Mouse (Mus musculus): ENCODE results near the gene Dtx4.

Gene Dtx4

GRCm38 (mm10) chr19:12465530-12466144 lies 35.6 kb downstream of the Dtx4 start:
- DNase-seq = peak in 1 of 2 experiments; percentile 3

GRCm38 (mm10) chr19:12464674-12465073 lies 36.6 kb downstream of the Dtx4 start:
- peak; percentile 55 to 56 for DNase-seq

GRCm38 (mm10) chr19:12464127-12464526 lies 37.1 kb downstream of the Dtx4 start:
- peak in 1 of 2 experiments; percentile 39 for DNase-seq

- DNase-seq = peak; percentile 71 to 72
These were observed 37.6 kb downstream of the Dtx4 start for GRCm38 (mm10) chr19:12463722-12464035.

GRCm38 (mm10) chr19:12462851-12463721 lies 38.2 kb downstream of the Dtx4 start:
- no peak for DNase-seq

GRCm38 (mm10) chr19:12460282-12461249 lies 40.7 kb downstream of the Dtx4 start, which contains the start of gene Mpeg1:
Gene Mpeg1 (plus strand): TSS chr19:12460779.
- DNase-seq = no peak

GRCm38 (mm10) chr19:12459516-12459915 lies 41.7 kb downstream of the Dtx4 start:
- DNase-seq = no peak

- DNase-seq = no peak
These were observed 43.7 kb downstream of the Dtx4 start for GRCm38 (mm10) chr19:12457401-12458066.

- no peak for DNase-seq
These were observed 56.2 kb downstream of the Dtx4 start for GRCm38 (mm10) chr19:12445014-12445413.

GRCm38 (mm10) chr19:12442560-12442959 lies 58.7 kb downstream of the Dtx4 start:
- peak in 1 of 2 experiments; percentile 18 for DNase-seq

GRCm38 (mm10) chr19:12440103-12440725 lies 61.0 kb downstream of the Dtx4 start:
- DNase-seq = peak in 1 of 2 experiments; percentile 31

GRCm38 (mm10) chr19:12439581-12439980 lies 61.7 kb downstream of the Dtx4 start:
- DNase-seq = no peak

- DNase-seq = no peak
These were observed 65.3 kb downstream of the Dtx4 start for GRCm38 (mm10) chr19:12435750-12436524.

- peak in 1 of 2 experiments; percentile 11 for DNase-seq
These were observed 66.2 kb downstream of the Dtx4 start for GRCm38 (mm10) chr19:12435011-12435416.

GRCm38 (mm10) chr19:12433033-12433432 lies 68.2 kb downstream of the Dtx4 start:
- peak; percentile 42 to 61 for DNase-seq

GRCm38 (mm10) chr19:12427605-12428004 lies 73.6 kb downstream of the Dtx4 start, which contains the start of gene Pfpl:
Gene Pfpl (plus strand): TSS chr19:12427905.
- no peak for DNase-seq

- no peak for DNase-seq
These were observed 74.2 kb downstream of the Dtx4 start for GRCm38 (mm10) chr19:12427101-12427500.

GRCm38 (mm10) chr19:12421680-12422079 lies 79.6 kb downstream of the Dtx4 start:
- DNase-seq = no peak

GRCm38 (mm10) chr19:12420555-12420954 lies 80.7 kb downstream of the Dtx4 start:
- no peak for DNase-seq

GRCm38 (mm10) chr19:12418312-12418711 lies 82.9 kb downstream of the Dtx4 start:
- no peak for DNase-seq

GRCm38 (mm10) chr19:12417361-12417760 lies 83.9 kb downstream of the Dtx4 start, which contains the start of gene Olfr1441:
Gene Olfr1441 (plus strand): TSS chr19:12417433.
- DNase-seq = no peak

All from lung, postnatal 4 days (tissue).